Mouse (Mus musculus): ENCODE data around the gene Chtop.

Chtop gene

GRCm38 (mm10) chr3:90465081-90465685 lies 44.1 kb downstream of the Chtop start:
- DNase-seq (ENCODE audit: low read depth, low spot score) = no peak

- no peak for DNase-seq (ENCODE audit: low read depth, low spot score)
Measured at GRCm38 (mm10) chr3:90464552-90465080, 44.7 kb downstream of the Chtop start.

DNA sequence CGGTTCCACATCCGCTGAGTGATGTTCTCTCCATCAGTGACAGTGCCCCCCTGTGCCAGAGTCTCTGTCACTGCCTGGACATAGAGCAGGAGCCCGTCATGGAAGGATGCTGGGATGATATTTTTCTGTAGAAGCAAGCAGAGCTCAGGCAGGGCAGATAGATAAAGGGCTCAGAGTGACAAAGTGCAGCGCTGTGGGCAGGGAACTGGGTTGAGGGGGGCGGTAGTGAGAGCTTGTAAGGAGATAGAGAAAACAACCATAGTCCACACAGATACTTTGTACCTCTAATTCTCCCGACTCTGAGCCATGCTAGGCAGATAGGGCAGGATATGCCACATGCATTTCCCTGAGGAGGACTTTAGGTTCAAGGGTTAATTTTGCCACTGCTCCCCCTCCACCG lies 46.7 kb downstream of the Chtop start:
- no peak for DNase-seq (ENCODE audit: low read depth, low spot score)

GRCm38 (mm10) chr3:90461935-90462334 lies 47.4 kb downstream of the Chtop start:
- DNase-seq (ENCODE audit: low read depth, low spot score) = no peak

GRCm38 (mm10) chr3:90460315-90460714 lies 49.0 kb downstream of the Chtop start:
- DNase-seq (ENCODE audit: low read depth, low spot score) = no peak

DNA sequence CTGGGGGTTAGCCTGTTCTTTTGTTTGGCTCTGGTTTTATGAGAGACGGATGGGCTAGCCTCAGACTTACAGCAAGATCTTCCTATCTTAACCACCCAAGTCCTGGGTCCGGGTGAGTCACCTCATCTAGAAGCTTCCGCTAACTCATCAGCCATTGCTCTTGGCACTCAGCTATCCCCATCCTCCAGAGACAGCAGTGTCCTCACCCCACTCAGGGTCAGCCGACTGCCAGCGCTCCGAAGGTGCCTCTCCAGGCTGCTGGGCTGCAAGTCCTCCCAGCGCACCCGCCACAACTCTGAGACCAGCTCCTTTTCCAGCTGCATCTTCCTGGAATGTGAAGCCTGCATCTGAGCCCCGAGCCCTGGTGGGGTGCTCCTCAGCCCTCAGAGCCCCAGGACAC lies 49.6 kb downstream of the Chtop start:
- DNase-seq (ENCODE audit: low read depth, low spot score) = no peak

DNA sequence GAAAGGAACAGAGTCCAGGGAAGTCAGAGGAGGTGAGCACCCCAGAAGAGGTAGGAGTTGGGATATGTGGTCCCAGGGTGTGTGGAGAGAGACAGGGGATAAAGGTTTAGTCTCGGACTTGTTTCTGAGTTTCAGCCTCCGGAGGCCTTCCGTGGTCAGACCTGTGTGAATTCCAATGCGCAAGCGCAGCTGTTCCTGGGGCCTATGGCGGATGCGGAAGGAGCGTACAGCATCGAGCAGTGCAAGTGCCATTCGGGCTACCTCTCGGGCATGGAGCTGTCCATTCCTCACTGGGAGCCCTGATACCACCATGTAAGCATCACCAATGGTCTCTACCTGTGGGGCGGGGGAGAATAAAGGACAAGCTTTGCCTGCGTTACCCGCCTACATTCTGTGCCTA lies 54.4 kb downstream of the Chtop start:
- DNase-seq (ENCODE audit: low read depth, low spot score) = no peak

- DNase-seq (ENCODE audit: low read depth, low spot score) = peak; percentile 48
Measured at GRCm38 (mm10) chr3:90451396-90452095, 57.8 kb downstream of the Chtop start.

- no peak for DNase-seq (ENCODE audit: low read depth, low spot score)
Measured at GRCm38 (mm10) chr3:90450874-90451273, 58.4 kb downstream of the Chtop start.
